Mouse (Mus musculus) c-Kit-positive CD71-positive TER-119-negative erythroid progenitor cells, embryonic 14.5 days (primary cell): Measurements from ENCODE around the gene Olfr373.
"Not testable (repeated sequence)": the region's sequence is repeated elsewhere in the genome, so short reads cannot be mapped to it uniquely, and the experiment has no call there.

Experiments
- DNase-seq: peaks from one replicate; pipeline ENCODE4 v3.0.0-alpha.2; 2013; ENCODE audit warnings: low read depth

The Olfr373 gene

DNA sequence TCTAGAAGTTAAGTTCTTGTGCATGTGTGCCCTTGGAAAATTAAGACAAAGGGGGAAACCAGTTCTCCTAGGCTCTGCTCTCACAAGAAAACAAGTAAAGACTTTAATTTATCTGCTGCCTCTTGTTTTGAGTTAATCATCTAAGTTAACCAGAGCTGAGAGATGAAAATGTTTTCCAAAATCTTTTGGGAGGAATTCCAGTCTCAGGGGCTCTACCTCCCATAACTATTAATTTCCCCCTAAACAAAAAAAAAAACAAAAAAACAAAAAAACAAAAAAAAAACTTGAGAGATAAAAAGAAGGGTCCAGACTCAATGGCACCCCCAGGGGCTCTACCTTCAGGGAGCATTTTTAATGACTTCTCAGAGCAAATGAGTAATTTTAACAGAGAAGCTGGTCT lies at the start of gene Olfr373:
Gene Olfr373, plus strand, starts transcription at position 301 of the 400 bp plus-strand sequence.
- not testable (repeated sequence) for DNase-seq

DNA sequence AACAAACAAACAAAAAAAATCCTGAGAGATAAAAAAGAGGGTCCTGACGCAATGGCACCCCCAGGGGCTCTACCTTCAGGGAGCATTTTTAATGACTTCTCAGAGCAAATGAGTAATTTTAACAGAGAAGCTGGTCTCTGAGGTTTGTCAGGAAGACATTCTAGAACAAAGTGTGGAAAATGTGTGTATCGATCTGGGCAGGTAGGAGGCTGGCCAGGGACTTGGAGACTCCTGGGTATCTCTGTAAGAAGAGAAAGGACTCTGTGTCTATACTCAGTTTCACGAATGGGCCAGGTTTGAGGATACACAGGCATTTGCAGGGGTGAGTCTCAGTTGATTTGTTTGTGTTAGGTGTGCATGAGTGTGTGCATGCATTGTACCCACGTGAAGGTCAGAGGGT lies 42.1 kb upstream of the Olfr373 start, which contains the start of gene Olfr372:
Gene Olfr372, plus strand, starts transcription at position 301 of the 400 bp plus-strand sequence.
- DNase-seq, result not testable (repeated sequence)

DNA sequence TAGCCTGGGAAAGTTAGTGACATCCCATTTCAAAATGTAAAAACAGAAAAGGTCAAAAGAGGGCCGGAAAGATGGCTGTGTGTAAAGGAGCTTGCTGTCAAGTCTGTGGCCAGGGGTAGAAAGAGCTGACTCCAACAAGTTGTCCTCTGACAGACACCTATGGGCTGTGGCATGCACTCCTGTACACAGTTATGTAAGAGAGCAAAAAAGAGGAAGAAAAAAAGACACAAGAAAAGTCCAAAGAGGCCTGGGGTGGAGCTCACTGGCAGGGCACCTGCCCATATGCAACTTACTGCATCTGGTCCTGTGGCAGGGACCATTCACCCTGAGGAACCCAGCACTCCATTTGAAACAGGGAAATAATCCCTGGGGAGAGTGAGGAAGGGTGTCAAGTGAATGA lies 40.5 kb upstream of the Olfr373 start:
- no peak for DNase-seq

DNA sequence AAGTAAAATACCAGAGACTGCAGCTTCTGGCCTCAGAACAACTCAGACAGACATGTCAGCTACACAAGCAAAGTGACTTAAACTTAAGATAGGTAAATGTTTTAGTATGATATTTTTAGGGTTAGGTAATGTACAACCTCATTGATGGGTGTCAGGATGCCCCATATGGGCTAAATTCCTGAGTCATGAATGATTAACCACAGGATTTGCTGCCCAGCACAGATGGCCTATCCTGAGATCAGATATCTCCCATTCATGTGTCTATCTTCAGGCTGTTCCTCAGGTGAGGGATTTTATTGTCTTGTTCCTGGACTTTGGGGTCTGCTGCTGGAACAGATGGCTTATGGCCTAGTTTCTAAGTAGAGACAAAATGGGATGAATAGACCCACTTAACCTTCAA lies 28.3 kb upstream of the Olfr373 start:
- not testable (repeated sequence) for DNase-seq

DNA sequence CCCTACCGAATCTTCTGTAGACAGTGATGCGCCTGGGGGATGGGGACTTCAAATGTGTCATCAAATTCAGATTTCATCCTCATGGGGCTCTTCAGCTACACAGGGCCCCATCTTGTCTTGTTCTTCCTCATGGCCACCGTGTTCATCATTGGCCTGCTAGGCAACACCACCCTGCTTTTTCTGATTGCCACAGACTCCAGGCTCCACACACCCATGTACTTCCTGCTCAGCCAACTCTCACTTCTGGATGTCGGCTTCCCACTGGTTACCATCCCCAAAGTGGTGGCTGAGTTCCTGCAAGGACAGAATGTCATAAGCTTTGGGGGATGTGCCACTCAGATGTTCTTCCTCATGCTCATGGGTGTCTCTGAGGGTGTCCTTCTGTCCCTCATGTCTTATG lies 25.3 kb upstream of the Olfr373 start:
- DNase-seq, result not testable (repeated sequence)

DNA sequence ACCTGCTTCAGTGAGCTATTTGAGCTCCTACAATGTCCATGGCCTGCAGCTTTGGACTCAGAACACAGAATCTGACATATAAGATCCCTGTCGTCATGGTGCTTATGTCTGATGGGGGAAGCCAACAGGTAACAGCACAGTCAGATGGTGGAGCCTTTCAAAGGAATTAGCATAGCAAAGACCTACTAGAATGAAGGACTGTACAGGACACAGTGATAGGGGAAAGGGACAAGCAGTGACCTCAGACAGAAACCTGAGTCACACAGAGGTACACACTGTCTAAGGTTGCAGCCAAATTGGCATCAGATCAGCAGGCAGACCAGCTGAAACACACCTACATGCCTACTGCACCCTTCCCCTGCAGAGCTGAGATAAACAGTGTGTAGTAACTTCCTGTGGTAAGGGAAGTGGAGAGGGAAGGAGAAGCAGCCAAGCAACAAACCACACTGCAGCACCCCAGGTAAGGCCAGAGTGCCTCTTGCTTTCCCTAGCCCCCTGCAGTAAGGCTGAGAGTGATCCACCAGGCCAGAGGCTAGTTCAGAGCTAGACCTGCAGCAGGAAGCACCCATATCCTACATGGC lies 16.1 kb upstream of the Olfr373 start:
- DNase-seq, result not testable (repeated sequence)

DNA sequence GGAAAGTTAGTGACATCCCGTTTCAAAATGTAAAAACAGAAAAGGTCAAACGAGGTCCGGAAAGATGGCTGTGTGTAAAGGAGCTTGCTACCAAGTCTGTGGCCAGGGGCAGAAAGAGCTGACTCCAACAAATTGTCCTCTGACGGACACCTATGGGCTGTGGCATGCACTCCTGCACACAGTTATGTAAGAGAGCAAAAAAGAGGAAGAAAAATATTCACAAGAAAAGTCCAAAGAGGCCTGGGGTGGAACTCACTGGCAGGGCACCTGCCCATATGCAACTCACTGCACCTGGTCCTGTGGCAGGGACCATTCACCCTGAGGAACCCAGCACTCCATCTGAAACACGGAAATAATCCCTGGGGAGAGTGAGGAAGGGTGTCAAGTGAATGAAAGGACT lies 1.8 kb downstream of the Olfr373 start:
- DNase-seq, result no peak

DNA sequence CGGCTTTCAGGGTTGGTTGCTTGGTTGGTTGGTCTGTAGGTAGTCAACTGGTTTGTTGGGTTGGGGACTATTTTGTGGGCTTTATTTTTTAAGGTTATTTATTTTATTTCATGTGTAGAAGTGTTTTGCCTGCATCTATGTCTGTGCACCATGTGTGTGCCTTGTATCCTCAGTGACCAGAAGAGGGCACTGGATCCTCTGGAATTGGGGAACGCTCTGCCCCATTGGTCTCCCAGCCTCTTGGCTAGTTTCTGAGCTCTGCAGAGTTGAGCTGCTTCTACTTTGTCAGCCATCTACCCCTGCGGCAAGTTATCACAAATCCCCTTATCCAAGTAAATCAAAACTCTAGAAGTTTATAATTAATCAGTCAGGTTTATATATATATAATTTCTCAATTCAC lies 4.6 kb downstream of the Olfr373 start:
- DNase-seq, result not testable (repeated sequence)

DNA sequence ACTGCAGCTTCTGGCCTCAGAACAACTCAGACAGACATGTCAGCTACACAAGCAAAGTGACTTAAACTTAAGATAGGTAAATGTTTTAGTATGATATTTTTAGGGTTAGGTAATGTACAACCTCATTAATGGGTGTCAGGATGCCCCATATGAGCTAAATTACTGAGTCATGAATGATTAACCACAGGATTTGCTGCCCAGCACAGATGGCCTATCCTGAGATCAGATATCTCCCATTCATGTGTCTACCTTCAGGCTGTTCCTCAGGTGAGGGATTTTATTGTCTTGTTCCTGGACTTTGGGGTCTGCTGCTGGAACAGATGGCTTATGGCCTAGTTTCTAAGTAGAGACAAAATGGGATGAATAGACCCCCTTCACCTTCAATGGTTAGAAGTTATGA lies 13.7 kb downstream of the Olfr373 start:
- not testable (repeated sequence) for DNase-seq

DNA sequence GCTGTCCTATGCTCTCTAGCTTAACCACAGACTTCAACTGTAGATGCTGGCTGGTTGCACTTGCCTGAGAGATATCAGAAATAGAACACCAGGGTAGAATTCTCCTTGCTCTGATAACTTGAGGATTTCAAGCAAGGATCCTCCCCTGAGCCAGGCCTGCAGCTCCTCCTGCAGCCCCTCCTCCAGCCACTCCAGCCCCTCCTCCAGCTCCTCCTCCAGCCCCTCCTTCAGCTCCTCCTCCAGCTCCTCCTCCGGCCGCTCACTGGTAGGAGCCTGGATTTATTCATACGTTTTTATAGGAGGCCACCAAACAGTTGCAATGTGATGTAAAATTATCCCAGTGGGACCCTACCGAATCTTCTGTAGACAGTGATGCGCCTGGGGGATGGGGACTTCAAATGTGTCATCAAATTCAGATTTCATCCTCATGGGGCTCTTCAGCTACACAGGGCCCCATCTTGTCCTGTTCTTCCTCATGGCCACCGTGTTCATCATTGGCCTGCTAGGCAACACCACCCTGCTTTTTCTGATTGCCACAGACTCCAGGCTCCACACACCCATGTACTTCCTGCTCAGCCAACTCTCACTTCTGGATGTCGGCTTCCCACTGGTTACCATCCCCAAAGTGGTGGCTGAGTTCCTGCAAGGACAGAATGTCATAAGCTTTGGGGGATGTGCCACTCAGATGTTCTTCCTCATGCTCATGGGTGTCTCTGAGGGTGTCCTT lies 16.6 kb downstream of the Olfr373 start:
- DNase-seq, result not testable (repeated sequence)

DNA sequence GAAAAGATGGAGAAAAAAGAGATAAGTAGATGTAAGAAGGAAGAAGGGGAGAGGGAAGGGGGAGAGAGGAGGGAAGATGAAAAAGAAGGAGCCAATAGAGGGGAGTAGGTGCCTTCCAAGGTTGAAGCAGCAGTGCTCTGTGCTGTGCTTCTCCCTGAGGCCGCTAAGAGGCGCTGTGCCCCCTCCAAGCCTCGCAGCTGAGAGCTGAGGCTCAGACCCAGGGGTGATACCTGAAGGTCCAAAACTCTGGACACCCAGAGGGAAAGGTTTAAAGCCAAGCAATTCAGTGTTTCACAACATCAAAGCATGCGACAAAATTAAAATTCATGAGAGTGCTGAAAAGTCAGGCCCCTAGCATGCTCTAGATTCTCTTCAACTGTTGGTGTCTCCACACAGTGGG lies 22.2 kb downstream of the Olfr373 start:
- no peak for DNase-seq

DNA sequence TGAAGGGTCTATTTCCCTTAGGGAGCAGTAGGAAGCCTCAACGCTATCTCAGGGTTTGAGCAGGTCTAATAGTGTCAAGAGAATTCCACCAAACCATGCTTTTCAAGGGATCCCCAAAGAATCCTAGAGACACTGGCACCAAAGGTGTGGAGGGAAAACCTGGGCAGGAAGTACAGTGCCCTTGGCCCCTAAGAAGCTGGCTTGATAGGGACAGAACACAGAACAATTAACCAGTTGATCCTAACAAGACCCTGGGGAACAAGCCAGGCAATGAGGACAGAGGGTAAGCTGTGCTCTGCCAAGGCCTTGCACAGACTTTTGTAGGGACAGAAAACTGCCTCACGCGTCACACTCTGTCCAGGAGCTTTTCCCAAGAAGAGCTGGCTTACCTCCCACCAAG lies 23.8 kb downstream of the Olfr373 start, which contains the start of gene Olfr374:
Gene Olfr374, plus strand, starts transcription at position 301 of the 400 bp plus-strand sequence.
- no peak for DNase-seq

DNA sequence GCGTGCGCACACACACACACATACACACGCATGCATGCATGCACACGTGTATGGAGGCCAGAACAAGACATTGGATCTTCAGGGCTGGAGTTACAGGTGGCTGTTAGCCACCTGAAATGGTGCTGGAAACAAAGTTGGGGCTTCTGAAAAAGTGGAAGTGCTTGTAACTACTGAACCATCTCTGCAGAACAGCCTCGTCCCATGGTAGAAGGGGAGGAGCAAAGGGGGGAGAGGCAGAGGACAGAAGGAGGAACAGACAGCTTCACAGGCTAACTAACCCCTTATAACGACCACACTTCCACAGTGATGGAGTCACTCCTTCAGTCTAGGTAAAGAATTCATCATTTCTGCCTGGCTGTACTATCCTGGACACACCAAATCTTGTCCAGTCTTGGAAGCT lies 27.9 kb downstream of the Olfr373 start:
- no peak for DNase-seq

DNA sequence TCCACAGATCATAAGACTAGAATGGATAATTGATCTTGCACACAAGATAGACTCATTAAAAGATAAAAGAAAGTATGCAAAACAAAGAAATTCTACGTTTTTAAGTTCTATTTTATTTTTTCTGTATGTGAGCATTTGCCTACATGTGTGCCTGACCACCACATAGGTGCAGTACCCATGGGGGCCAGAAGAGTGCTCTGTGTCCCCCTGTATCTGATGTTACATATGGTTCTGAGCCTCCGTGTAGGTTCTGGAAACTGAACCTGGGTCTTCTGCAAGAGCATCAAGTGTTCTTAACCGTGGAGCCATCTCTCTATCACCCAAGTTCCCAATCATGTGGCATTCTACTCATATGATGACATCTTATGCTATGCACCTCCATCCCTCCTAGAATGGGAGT lies 29.5 kb downstream of the Olfr373 start:
- no peak for DNase-seq

DNA sequence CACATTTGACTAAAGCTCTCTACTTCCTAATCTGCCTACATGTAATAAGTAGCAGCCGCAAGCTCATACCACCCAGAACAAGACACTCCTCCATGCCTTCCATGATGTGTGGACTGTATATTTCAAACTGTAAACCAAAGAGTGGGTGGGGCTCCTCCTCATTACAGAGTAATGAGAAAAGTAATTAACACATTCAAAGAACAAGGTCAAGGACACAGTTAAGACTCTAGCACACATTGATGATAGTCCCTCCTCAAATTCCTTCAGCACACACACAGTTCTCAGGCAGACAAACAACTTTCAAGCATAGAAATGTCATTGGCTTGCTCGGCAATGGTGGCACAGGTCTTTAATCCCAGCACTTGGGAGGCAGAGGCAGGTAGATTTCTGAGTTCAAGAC lies 32.2 kb downstream of the Olfr373 start:
- no peak for DNase-seq

DNA sequence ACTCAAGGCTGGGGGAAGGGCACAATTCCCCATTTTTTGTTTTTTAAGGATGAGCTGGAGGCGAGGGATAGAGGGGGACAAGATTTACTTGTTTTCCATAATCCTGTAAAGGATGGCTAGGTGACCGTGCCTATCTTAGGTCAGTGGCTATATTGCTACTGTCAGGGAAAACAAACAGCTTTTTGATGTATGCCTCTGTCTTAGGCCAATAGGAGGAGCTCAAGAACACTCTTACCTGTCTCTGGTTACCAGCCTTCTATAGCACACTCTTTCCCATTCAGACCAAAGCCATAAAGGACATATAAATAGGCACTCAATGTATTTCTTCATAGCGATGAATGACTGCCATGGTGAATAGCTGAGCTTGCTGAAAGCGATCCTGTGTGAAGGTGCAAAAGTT lies 35.6 kb downstream of the Olfr373 start:
- DNase-seq, result no peak

DNA sequence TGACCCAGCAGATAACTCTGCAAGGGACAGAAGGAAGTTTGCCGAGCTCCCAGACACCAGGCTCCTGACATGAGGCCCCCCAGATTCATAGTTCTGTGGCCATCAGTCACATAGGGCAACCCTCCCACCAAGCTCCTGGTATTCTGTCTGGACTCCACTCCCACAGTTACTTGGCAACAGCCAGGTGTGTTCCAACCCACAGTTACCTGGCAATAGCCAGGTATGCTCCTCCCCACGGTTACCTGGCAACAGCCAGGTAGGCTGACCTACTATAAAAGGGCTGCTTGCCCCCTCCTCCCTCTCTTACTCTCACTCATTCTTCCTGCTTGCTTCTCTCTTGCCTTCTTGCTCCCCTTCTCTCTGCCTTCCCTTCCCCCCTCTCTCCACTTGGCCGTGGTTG lies 38.5 kb downstream of the Olfr373 start:
- not testable (repeated sequence) for DNase-seq

DNA sequence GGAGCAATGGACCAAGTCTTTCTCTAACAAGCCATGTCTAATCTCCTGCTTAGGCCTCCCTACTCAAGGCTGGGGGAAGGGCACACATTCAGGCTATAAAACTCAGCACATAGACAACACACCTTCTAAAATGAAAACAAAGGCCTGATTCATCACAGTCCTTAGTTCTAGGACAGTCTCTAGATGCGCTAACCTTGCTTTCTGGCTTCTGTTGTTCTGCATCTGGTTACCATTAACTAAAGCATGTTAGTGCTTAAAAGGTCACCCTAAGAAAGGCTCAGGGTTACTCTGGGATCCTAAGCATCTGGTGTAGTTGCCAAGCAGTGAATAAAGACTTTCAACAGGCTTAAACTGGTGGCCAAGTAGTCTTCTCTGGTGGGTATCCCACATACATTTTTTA lies 39.0 kb downstream of the Olfr373 start:
- DNase-seq, result no peak

DNA sequence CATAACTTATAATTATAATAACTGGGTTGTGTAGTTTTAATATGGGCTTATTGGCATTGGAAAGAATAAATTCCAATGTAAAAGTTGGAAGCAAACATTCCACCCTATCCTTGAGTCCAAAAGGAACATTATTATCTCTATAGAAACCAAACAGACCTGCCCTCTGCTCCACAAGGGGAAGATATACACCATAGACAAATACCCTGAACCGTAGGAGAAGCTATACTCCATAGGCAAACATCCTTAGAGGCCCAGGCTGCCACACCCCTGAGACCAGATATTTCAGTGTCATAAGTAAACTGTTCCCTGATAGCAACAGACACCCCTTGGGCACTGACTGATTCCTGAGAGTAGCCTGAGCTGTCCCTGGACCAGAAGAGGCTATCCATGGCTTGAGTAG lies 44.9 kb downstream of the Olfr373 start:
- DNase-seq, result no peak

DNA sequence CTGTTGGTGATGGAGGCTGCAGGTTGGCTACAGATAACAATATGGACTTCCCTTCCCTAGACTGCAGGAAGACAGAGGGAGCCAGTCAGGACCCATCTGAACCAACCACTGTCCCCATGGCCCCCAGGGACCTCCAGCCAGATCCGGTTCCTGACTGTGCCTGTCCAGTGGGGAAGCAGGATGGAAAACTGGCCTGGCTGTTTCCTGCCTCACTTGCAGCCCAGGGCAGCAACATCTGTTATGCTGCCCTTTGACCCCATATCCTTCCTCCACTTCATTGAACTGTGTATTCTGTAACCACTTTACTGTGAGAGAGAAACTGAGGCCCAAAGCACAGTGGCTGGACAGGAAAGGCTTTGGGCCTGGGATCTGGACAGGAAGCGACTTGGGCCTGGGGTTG lies 48.3 kb downstream of the Olfr373 start:
- no peak for DNase-seq

DNA sequence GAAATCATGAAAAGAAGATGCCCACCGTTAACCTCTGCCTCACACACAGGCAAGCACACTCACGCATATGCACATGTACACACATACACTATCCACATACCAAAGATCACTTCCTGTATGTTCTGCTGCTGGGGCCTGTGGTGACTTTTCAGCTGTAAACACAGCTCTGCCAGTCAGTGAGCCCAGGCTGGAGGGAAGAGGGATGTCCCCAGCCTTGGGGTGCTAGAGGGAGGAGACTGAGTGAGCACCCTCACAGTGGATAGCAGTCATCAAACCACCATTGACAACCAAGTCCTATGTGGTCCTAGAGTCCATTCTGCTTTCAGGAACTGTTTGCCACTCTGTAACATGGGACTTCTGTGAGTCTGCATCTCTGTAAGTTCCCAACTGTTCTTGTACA lies 48.9 kb downstream of the Olfr373 start:
- no peak for DNase-seq

DNA sequence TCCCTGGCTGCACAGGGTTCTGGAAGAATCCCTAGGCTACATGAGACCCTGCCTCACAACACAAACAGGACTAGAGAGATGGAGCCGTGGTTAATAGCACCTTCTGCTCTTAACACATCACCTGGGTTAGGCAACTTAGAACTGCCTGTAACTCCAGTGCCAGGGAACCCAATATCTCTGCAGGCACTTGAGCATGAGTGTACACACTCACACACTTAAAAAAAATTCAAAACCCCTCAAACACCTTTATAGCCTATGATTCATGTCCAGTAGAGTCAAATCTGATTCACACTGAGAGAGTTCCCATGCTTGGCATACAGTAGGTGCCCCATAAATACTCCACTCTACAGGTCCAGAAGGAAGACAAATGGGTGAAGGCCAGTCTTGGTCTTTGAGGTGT lies 49.4 kb downstream of the Olfr373 start:
- no peak for DNase-seq

DNA sequence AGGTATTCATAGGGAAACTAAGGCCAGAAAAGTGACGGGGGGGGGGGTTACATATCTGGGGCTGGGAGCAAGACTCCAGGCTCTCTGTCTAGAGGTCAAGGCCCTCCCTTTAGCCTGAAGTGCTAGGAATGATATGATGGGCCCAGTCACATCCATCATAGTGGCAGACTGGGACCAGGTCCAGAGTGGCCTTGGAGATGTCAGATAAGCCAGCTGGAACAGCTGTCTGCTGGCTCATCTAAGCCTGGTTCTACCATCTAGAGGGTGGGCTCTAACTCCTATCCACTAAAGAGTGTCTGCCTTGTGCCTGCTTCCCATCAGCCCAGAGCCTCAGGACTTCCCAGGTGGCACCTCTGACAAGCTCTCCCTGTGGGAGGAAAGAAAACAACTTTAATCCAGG lies 49.9 kb downstream of the Olfr373 start:
- no peak for DNase-seq

DNA sequence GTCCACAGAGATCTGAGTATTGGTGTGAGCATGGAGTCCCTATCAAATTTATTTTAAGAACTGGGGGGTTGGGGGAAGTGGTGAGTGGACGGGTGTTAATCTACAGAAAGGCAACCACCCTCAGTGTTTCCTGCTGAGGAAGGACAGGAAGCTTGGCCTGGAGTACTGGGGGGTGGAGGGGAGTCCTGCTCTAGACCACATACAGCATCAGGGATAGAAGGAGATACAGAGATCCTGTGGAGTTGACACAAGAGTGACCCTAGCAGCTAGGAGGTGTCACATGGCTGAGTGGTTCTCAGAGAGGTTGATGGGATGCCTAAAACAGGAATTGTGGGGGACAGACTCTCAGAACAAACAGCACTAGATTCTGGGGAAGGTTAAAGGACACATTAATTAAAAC lies 50.5 kb downstream of the Olfr373 start:
- no peak for DNase-seq
